Mouse (Mus musculus) cerebellum, postnatal 10 days (tissue): ENCODE data around the gene Tas1r1.

Source experiments
- DNase-seq, 2 experiments: peaks; one replicate each; pipeline ENCODE4 v3.0.0; 2021; ENCODE audit warnings: mixed read lengths in 2 of 2

The Tas1r1 gene

DNA sequence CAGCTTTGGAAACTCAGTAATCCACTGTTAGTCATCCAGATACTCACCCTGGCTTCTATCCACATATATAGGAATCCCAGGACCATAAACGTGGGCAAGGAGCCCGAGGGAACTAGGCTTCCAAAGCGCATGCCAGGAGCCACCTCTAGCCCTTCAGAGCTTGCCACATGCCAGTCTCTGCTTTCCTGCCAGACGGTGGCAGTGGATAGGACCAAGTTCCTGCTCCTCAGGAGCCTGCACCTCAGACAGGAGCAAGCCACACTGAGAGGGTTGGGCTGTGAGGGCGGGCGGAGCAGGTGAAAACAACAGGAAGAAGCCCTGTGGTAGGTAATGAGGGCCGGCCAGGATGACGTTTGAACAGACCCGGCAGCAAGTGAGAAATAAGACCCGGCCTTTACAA lies 52.5 kb downstream of the Tas1r1 start:
- peak; percentile 66 to 68 for DNase-seq

DNA sequence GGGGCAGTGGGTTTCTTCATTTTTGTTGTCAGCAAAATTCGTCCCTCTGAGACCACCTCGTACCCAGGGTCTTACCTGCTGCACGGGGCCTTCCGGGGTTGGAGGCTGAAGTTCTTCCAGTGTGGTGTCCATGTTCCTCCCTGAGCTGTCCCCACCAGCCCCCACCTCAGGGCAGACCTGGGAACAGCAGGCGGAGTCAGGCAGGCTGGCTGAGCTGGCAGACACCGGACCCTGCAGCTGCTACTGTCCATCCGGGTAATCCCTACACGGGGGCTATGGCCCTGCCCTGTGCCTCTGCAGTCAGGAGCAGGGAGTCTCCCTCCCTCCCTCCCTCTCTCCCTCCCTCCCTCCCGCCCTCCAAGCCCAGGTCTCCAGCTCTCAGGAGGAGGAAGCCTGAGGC lies 54.8 kb downstream of the Tas1r1 start:
- peak; percentile 71 to 75 for DNase-seq

DNA sequence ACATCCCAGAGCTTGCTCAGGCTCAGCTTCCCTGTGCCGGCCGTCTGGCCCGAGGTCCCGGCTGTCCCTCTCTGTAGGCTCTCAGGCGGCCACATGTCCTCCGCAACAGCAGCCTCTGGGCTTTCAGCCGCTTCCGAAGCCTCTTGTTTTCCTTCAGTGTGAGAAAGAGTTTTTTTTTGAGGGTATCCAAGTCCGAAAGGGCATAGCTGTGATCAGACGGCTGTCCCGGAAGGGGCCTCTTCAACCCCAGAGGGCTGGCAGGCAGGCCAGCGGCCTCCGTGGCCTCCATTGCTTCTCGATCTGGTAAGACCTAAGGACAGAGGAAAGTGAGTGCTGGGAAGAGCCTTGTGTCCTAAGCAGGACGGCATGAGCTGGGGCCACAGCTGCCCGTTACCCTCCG lies 55.3 kb downstream of the Tas1r1 start:
- no peak for DNase-seq

DNA sequence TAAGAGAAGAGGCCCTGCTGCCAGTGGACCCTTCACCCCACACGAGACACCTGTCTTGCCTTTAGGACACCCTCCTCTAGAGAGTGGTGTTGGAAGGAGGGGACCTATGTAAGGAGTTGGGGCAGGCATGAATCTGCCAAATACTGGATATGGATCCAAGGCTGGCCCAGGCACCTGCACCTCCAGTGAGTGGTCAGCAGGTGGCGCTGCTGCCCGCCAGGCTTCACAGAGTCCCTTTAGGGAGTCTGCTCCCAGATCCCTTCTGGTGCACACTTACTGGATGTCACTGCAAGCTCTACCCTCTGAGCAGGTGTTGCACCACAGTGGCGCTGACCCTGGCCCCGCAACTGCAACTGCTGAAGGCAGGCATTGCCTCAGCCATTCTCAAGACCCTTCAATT lies 57.0 kb downstream of the Tas1r1 start:
- DNase-seq = peak; percentile 88 to 90

DNA sequence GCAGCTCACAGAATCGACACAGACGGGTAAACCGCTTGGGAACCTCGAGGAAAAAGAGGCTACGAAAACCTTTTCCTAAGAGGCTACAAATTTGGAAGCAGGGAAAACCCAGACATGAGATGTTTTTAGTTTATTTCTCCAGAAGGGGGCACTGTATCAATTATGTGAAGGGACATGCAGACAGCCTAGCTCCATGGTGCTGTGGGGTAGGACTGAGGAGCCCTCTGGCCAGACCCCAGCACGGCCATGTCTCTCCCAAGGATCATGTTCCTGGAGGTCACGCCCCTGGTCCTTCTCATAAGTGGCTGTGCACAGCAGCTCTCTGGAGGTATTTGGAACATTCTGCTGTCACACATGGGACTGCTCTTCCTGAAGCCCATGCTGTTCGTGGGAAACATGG lies 57.7 kb downstream of the Tas1r1 start:
- peak in 1 of 2 experiments; percentile 61 for DNase-seq
